Mouse (Mus musculus) olfactory bulb, adult 2 months (tissue): Measurements from ENCODE around the gene Crp.

Experiments used
- CTCF ChIP-seq: fragments of 200-500 bp; IDR thresholded peaks from 2 replicates; pipeline ENCODE4 v1.5.1; 2012; ENCODE audit warnings: low read depth, mild to moderate bottlenecking, low read length, moderate library complexity; ENCODE audit not compliant: insufficient read depth
- POLR2A ChIP-seq: fragments of 200-500 bp; IDR thresholded peaks from 2 replicates; pipeline ENCODE4 v1.6.1; 2012; ENCODE audit warnings: mild to moderate bottlenecking, low read depth, low read length, moderate library complexity; ENCODE audit not compliant: insufficient read depth

GRCm38 (mm10) chr1:172665457-172665856, 32.4 kb upstream of the Crp start:
- no peak for TF ChIP-seq CTCF
- TF ChIP-seq POLR2A, result no peak
